Mouse (Mus musculus): ENCODE data around the gene Srebf2. TPM values are rescaled to one million over a fixed set of nuclear protein-coding genes. Genes with fewer than 3 reads are reported as not detected.

Gene Srebf2
- polyA plus RNA-seq, 1 experiment from 2014 or later, result 200 TPM

DNA sequence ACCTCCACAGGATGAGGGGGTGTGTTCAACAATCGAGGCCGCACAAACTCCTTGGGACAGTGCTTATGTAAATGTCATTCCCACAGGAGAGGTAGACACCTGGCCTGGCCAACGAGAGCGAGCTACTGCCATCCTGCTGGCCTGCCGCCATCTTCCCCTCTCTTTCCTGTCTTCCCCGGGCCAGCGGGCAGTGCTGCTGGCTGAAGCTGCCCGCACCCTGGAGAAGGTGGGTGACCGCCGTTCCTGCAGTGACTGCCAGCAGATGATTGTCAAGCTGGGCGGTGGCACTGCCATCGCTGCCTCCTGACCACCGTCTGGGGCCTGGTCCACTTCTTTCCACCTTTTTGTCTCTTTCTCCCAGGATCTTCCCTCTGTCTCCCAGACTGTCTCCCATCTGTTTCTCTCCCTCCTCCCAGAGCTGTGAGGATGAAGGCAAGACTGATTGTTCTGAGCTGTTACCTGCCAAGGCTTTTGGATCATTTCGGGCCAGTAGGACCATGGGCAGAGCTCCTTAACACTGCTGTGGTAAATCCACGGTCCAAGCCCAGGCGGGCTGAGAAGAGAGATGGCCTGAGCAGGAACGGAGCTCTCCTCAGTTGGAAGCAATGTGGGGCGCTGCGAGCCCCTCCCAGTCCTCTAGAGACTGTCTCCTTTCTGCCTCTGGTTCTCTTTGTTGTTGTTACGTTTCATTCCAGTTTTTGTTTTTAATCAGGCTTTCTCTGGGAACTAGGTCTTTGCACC is 56.8 kb downstream of the Srebf2 start:
- WGBS, result 66% methylated on average over 20 of the region's 20 CpGs
- no peaks in the 10 kb centered on the region for H3K9me3 ChIP-seq (replicated peaks)
- H3K4me2 ChIP-seq, result no peak overlapping the region
- H3K4me1 ChIP-seq, result peaks cover 32% of the 10 kb centered on the region
- H3K27ac ChIP-seq, result peak overlapping the region; percentile 15; the same call in 1 of the 2 replicates
- H3K9ac ChIP-seq, result no peak overlapping the region
- H3K27me3 ChIP-seq, result peaks cover 40% of the 10 kb centered on the region
- peaks cover 80% of the 10 kb centered on the region for H3K36me3 ChIP-seq (ENCODE audit: poor library complexity, severe bottlenecking)
- H3K4me3 ChIP-seq, result no peak overlapping the region
- ATAC-seq, result no peak

GRCm38 (mm10) chr15:82204680-82205371 is 57.8 kb downstream of the Srebf2 start:
- no peak overlapping the region for H3K9ac ChIP-seq
- H3K27ac ChIP-seq, result peak overlapping the region; percentile 25; the same call in 1 of the 2 replicates
- WGBS, result 62% methylated on average over 10 of the region's 10 CpGs
- peaks cover 69% of the 10 kb centered on the region for H3K36me3 ChIP-seq (ENCODE audit: poor library complexity, severe bottlenecking)
- H3K9me3 ChIP-seq (replicated peaks), result no peaks in the 10 kb centered on the region
- H3K4me1 ChIP-seq, result peaks cover 32% of the 10 kb centered on the region
- H3K27me3 ChIP-seq, result peaks cover 50% of the 10 kb centered on the region
- no peak overlapping the region for H3K4me2 ChIP-seq
- H3K4me3 ChIP-seq, result no peak overlapping the region
- ATAC-seq, result no peak

DNA sequence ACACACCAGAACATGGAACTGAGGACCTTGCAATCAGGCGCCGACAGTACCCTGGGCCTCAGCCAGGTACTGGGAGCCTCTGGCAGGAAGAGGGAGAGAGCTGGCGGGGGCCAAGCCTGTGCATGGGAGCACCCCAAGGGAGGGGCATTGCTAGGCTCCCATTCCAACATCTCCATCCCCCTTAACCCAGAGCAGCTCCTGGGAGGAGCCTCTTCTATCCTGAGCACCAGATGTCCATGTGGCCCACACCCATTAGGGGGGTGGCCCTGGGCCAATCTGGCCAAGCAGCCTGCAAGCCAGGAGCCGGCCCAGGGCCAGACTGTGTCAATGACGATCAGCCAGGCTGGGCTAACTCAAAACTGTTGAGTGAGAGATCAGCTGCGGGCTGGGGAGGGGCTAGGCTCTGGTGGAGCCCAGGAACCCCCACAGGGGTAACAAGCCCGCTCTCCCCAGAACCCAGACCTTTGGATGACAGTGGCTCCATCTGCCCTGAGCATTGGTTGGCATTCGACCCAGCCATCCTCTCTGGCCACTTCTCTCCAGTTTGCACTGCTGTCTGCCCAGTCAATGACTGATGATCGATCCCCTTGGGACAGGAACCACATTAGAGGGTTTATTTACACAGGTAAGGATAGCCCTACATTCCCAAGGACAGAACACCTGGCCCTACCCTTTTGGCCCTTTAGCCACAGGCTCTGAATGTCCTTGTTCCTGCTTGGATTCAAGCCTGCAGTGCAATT is 59.6 kb downstream of the Srebf2 start:
- Histone ChIP-seq H3K9ac (no peak overlapping the region), H3K9me3 (replicated peaks) (no peaks in the 10 kb centered on the region), H3K36me3 (ENCODE audit: poor library complexity, severe bottlenecking) (peaks cover 53% of the 10 kb centered on the region), H3K27ac (no peak overlapping the region), H3K27me3 (peaks cover 67% of the 10 kb centered on the region), H3K4me3 (no peak overlapping the region), H3K4me1 (peaks cover 34% of the 10 kb centered on the region), H3K4me2 (no peak overlapping the region)
- peak; percentile 81 for ATAC-seq
- 54% methylated on average over 9 of the region's 9 CpGs for WGBS

DNA sequence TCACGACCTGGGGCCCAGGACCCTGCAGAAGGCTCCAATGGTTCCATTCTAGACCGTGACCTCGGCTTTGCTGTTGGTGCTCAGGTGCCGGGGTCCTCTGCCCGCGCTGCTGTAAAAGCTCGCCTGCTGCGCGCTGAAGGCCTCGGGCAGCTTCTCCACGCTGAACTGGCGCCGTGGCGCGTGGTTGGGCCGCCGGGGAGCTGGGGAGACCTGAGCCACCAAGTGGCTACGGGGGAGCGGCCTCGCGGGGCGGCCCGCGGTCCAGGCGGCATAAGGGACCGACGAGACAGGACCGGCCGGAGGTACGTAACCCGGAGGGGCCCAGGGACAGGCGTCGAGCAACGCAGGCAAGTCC is 60.1 kb downstream of the Srebf2 start:
- 11% methylated on average over 34 of the region's 34 CpGs for WGBS
- peaks cover 40% of the 10 kb centered on the region for H3K4me1 ChIP-seq
- no peak for ATAC-seq
- peak overlapping the region; percentile 22; the same call in 1 of the 2 replicates for H3K4me2 ChIP-seq
- H3K36me3 ChIP-seq (ENCODE audit: poor library complexity, severe bottlenecking), result peaks cover 48% of the 10 kb centered on the region
- H3K27ac ChIP-seq, result no peak overlapping the region
- H3K27me3 ChIP-seq, result peaks cover 72% of the 10 kb centered on the region
- no peaks in the 10 kb centered on the region for H3K9me3 ChIP-seq (replicated peaks)
- H3K9ac ChIP-seq, result no peak overlapping the region; the same call in 1 of the 2 replicates
- H3K4me3 ChIP-seq, result peak overlapping the region; percentile 9; the same call in 1 of the 2 replicates

- ATAC-seq, result no peak
- H3K9me3 ChIP-seq (replicated peaks), result no peaks in the 10 kb centered on the region
- H3K4me3 ChIP-seq, result peak overlapping the region; percentile 9; the same call in 1 of the 2 replicates
- no peak overlapping the region; the same call in 1 of the 2 replicates for H3K9ac ChIP-seq
- peaks cover 42% of the 10 kb centered on the region for H3K36me3 ChIP-seq (ENCODE audit: poor library complexity, severe bottlenecking)
- H3K27ac ChIP-seq, result no peak overlapping the region
- WGBS, result 15% methylated on average over 30 of the region's 30 CpGs
- peaks cover 78% of the 10 kb centered on the region for H3K27me3 ChIP-seq
- peaks cover 45% of the 10 kb centered on the region for H3K4me1 ChIP-seq
- H3K4me2 ChIP-seq, result peak overlapping the region; percentile 22; the same call in 1 of the 2 replicates
Measured at GRCm38 (mm10) chr15:82207504-82208219, 60.7 kb downstream of the Srebf2 start.

- Histone ChIP-seq H3K27ac (no peak overlapping the region), H3K36me3 (ENCODE audit: poor library complexity, severe bottlenecking) (peaks cover 36% of the 10 kb centered on the region), H3K4me3 (no peak overlapping the region), H3K4me1 (peaks cover 50% of the 10 kb centered on the region), H3K9me3 (replicated peaks) (no peaks in the 10 kb centered on the region), H3K9ac (no peak overlapping the region), H3K4me2 (no peak overlapping the region), H3K27me3 (peaks cover 85% of the 10 kb centered on the region)
- ATAC-seq, result no peak
- 87% methylated on average over 8 of the region's 8 CpGs for WGBS
Measured at GRCm38 (mm10) chr15:82208307-82208706, 61.3 kb downstream of the Srebf2 start.

GRCm38 (mm10) chr15:82209295-82210050 is 62.5 kb downstream of the Srebf2 start:
- H3K4me1 ChIP-seq, result peaks cover 40% of the 10 kb centered on the region
- WGBS, result 78% methylated on average over 13 of the region's 13 CpGs
- no peak overlapping the region for H3K4me3 ChIP-seq
- no peak for ATAC-seq
- H3K27me3 ChIP-seq, result peaks cover 93% of the 10 kb centered on the region
- H3K9me3 ChIP-seq (replicated peaks), result no peaks in the 10 kb centered on the region
- no peak overlapping the region for H3K9ac ChIP-seq
- no peak overlapping the region for H3K4me2 ChIP-seq
- H3K36me3 ChIP-seq (ENCODE audit: poor library complexity, severe bottlenecking), result peaks cover 25% of the 10 kb centered on the region
- H3K27ac ChIP-seq, result no peak overlapping the region

GRCm38 (mm10) chr15:82210801-82211200 is 63.8 kb downstream of the Srebf2 start:
- no peak overlapping the region for H3K27ac ChIP-seq
- 53% methylated on average over 1 of the region's 1 CpGs for WGBS
- peaks cover 96% of the 10 kb centered on the region for H3K27me3 ChIP-seq
- no peak overlapping the region for H3K4me2 ChIP-seq
- H3K36me3 ChIP-seq (ENCODE audit: poor library complexity, severe bottlenecking), result peaks cover 11% of the 10 kb centered on the region
- no peak overlapping the region for H3K9ac ChIP-seq
- H3K9me3 ChIP-seq (replicated peaks), result no peaks in the 10 kb centered on the region
- peaks cover 43% of the 10 kb centered on the region for H3K4me1 ChIP-seq
- no peak overlapping the region for H3K4me3 ChIP-seq
- ATAC-seq, result no peak

DNA sequence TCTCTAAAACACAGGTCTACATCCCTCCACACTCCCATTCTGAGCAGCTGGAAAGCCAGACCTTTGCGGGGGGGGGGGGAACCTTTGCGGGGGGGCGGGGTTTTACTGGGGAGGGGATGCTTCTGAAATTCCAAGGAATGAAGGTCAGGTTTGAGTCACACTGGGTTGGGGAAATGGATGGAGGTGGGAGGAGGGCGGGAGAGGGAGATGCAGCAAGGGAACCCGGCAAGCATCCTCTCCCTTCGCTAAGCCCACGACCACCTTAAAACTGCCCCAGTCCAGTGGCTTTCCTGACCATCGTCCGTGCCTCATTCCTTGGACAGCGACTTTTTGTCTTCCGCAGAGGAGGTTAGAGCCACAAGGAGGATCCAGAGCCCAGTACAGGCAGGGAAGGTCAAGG is 64.3 kb downstream of the Srebf2 start:
- H3K9ac ChIP-seq, result no peak overlapping the region
- H3K4me3 ChIP-seq, result peak overlapping the region; percentile 44
- no peak overlapping the region for H3K27ac ChIP-seq
- H3K4me1 ChIP-seq, result peaks cover 43% of the 10 kb centered on the region
- WGBS, result 3% methylated on average over 11 of the region's 11 CpGs
- peaks cover 7% of the 10 kb centered on the region for H3K36me3 ChIP-seq (ENCODE audit: poor library complexity, severe bottlenecking)
- H3K4me2 ChIP-seq, result peak overlapping the region; percentile 70
- peaks cover 96% of the 10 kb centered on the region for H3K27me3 ChIP-seq
- H3K9me3 ChIP-seq (replicated peaks), result no peaks in the 10 kb centered on the region
- ATAC-seq, result no peak

- H3K27me3 ChIP-seq, result peaks cover 95% of the 10 kb centered on the region
- H3K4me3 ChIP-seq, result peak overlapping the region; percentile 44
- H3K9me3 ChIP-seq (replicated peaks), result no peaks in the 10 kb centered on the region
- WGBS, result under 1% methylated on average over 108 of the region's 112 CpGs
- peak overlapping the region; percentile 55 for H3K9ac ChIP-seq
- peak; percentile 44 for ATAC-seq
- no peak overlapping the region for H3K27ac ChIP-seq
- peaks cover under 1% of the 10 kb centered on the region; the same call in 1 of the 2 replicates for H3K36me3 ChIP-seq (ENCODE audit: poor library complexity, severe bottlenecking)
- peak overlapping the region; percentile 70 for H3K4me2 ChIP-seq
- peaks cover 43% of the 10 kb centered on the region for H3K4me1 ChIP-seq
Measured at GRCm38 (mm10) chr15:82211911-82212751, 65.2 kb downstream of the Srebf2 start.
